Mouse (Mus musculus): ENCODE data around the gene Tas2r143. TPM values are rescaled to one million over a fixed set of nuclear protein-coding genes. Genes with fewer than 3 reads are reported as not detected.

Gene Tas2r143
- total RNA-seq, 2 experiments from 2014 or later, result 0.44 TPM; not detected in 1

DNA sequence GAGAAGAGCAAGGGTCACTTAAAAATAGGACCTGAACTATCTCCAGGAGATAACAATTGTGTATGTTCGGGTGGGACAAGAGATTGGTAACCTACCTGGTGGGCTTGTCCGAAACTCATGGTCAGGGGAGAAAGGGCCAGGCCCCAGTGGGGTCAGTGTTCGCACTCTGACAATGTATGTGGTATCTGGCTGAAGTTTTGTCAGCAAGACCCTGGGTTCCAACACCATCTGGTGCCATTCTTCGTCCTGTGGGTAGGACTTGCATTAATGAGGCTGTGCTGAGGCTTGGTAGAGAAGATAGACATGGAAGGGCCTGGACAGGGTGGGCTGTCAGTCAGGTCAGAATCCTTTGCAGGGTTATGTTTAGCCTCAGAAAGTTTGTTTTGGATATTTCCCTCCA lies 36.0 kb upstream of the Tas2r143 start:
- intact Hi-C loops (cut with DNase I; ENCODE audit: low total_unique reads), result no loop called here
- DNase-seq, result no peak

DNA sequence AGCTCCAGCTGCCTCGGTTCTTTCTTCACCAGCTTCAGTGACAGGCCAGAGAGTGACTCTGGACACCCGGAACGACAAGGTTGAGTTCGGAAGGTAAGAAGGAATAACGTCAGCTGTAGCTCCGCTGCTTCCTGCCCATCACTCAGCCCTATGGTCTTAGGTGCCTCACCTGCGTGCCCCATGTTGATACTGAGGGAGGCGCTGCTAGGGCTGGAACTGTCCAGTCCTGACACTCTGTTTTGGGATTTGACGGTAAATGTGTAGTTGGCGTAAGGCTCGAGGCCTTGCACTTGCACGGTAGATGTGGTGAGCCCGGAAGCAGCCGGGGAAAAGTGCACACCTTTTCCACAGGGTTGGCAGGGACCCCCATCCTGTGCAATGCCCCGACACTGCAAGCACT lies 35.4 kb upstream of the Tas2r143 start:
- DNase-seq, result no peak
- intact Hi-C loops (cut with DNase I; ENCODE audit: low total_unique reads), result no loop called here

DNA sequence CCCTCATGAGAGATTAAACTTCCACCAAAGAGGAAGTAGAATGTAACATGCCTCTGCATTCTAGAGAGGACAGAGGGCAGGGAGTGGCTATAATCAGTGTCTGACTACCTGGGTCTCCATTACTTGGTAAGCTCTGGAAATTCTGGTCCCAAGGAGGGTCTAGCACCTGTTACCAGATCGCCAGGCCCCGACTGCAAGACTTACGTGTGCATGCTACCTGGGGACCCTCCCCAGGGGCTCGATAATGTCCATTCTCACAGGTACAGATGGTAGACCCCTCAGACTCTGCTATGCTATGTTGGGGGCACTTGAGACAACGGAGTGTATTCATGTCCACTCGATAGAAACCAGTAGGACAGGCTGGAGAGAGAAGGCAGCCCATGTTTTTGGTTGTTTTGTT lies 34.8 kb upstream of the Tas2r143 start:
- intact Hi-C loops (cut with DNase I; ENCODE audit: low total_unique reads), result no loop called here
- DNase-seq, result no peak

DNA sequence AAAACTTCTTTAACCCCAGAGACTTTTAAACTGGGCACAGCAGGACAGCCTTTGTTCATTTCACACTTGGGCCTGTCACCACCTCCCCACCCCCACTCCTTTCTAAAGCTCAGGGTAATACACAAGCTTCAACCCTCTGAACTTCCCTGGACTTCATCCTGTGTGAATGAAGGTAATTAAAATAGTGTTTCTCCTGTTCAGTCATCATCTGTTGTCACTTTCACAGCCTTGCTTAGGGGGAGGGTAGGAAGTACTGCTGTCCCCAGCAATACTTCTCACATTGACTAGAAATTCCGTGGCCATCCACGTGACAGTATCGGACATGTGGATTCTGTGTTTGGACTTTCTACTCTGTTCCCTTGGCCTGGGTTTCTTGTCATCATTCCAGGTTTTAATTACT lies 30.2 kb upstream of the Tas2r143 start:
- intact Hi-C loops (cut with DNase I; ENCODE audit: low total_unique reads), result no loop called here
- no peak for DNase-seq

DNA sequence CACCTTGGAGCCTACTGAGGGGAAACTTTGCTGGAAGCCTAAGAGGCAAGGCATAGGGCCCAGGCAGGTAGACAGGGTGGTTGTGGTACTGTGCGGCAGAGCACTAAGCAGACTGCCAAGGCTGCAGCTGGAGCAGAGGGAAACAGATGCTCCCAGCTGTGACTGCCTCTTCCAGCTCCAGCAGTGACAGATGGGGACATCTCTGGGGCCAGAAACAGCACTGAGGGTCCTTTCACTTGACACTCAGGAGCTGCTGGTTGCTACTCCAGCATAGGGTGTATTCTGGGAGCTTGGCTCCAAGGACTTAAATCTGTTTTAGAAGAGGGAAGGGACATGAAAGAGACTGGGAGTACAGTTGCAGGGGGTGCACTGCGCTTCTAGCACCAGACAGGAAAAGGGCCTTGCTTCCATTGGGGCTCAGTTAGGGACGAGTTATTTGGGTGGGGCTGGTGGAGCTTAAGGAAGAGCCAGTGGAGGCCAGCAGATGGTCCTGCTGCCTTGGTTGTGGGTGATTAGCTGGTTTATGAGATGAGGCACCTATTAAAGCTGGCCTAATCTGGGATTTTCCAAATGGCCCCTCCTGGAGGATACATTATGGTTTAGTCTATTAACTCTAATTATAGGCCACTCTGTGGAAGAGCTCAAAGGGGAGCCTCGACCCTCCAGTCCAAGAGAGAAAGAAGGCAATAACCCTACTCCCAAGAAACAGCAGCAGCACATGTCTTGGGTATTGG lies 29.2 kb upstream of the Tas2r143 start:
- no peak for DNase-seq
- intact Hi-C loops (cut with DNase I; ENCODE audit: low total_unique reads), result no loop called here

DNA sequence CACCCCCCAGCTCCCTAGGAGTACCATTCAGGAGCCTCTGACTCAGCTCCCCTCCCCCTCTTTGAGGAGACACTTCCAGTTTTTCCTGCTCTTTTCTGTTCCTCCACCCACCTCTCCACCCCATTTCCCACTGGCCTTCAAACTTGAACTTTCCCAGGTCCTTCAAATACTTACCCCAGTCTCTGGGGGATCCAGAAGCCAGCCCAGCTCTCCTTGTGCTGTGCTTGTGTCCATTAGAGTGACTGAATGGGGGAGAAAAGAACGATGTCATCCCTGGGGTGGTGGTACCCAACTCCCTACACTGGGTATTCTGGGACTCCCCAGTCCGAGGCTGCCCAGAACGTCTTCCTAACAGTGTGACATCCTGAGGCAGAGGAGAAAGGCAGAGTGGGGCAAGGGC lies 28.0 kb upstream of the Tas2r143 start:
- intact Hi-C loops (cut with DNase I; ENCODE audit: low total_unique reads), result no loop called here

DNA sequence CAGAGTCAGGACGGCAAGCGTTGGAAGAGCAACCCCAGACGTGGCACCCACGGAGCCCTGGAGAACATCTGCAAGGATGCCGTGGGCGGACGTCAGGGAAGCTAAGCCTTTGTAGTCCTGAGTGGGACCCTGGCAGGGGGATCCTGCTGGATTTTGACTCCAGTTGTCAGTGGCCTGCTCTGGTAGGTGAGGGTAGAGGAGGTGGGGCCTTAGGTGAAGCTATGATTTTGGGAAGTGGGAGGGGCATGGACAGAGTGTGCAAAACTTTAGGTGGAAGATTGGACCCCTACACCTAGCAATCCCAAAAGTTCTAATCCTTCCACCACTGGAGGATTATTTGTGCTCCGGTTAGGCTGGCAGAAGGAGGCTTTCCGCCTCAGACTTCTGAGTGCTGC lies 27.6 kb upstream of the Tas2r143 start:
- intact Hi-C loops (cut with DNase I; ENCODE audit: low total_unique reads), result no loop called here
- DNase-seq, result no peak

More for the DNA sequence above, 28.0 kb upstream of the Tas2r143 start:
- DNase-seq, result no peak

DNA sequence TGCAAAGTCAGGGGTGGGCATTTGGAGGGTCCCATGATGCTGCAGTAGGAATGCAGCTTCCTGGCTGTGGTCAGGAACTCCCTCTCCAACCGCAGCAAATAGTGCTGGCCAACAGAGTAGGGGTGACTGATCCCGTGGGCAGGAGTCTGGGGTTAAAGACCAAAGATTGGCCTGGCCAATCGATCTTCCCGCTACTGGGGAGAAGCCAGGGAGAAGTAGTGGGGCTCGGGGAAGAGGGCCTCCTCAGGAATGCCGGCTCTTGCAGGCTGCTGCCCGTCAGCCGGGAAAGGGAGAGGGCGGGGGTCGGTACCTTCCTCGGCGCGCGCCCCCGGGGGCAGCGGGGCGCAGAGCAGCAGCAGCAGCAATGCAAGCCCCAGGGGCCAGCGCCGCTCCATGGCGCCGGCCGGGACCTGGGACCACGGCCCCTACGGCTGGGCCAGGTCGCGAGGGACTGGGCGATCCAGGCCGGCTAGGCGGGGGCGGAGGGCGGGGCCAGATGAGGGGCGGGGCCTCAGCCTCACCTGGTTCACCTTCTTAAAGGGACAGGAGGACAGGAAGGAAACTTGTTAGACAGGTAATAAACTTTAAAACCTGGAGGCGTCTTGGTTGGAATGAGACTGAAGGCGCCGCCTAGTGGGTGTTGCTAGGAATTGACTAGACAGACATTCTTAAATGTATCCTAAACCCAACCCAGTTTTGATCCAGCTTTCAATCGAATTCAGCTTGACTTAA lies 27.1 kb upstream of the Tas2r143 start, which contains the start of gene Epha1:
Epha1 (minus strand) TSS at position 453 of the 732 bp plus-strand sequence.
- intact Hi-C loops (cut with DNase I; ENCODE audit: low total_unique reads), result no loop called here
- peak; percentile 48 for DNase-seq

DNA sequence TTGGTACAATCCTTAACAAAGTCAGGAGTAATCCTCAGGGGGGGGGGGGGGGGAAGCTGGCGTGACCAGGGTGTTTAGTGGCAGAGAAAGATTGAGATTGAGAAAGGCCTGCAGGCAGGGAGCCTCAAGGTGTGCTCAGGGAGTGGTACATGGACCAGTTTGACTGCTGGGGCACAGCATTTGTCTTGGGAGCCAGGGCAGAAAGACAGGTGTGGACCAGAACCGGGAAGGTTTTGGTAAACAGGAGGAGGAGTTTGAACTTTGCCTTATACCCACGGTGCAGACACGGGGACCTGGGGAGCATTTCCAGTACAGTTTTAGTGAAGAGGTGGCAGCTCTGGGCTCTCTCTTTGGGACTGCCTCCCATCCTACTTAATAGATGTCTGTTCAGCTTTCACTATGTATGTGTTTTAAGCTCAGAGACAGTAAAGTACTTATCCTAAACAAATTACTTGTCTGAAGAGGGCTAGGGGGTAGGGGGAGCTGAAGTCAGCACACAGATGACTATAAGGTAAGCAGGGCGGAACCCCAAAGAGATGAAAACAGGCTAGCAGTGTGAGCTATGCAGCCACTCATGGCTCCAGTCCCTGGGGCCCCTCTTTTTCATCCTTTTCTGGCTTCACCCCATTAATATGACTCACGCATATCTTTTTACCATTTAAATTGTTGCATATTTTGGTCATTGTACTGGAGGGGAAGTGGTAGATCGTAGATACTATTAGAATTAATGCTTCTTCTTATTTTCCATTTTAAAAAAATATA lies 26.2 kb upstream of the Tas2r143 start:
- no peak for DNase-seq
- intact Hi-C loops (cut with DNase I; ENCODE audit: low total_unique reads), result no loop called here

DNA sequence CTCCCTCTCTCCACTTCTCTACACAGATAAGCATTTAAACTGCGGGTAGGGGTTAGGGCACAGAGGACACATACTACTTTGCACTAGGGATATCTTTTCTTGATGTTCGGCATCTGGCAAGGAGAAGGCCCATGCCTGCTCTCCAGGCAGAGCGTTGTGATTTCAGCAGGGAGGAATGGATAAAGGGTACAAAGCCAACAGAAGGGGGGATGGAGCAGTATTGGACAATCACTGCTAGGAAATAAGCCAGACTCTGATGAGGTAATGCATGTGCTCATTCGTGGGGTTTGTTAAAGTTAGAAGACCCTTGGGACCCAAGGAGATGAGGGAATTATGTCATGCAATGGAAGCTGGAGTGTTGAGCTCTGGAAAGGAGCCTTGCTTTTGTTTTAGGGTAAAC lies 25.3 kb upstream of the Tas2r143 start:
- no peak for DNase-seq
- intact Hi-C loops (cut with DNase I; ENCODE audit: low total_unique reads), result no loop called here

DNA sequence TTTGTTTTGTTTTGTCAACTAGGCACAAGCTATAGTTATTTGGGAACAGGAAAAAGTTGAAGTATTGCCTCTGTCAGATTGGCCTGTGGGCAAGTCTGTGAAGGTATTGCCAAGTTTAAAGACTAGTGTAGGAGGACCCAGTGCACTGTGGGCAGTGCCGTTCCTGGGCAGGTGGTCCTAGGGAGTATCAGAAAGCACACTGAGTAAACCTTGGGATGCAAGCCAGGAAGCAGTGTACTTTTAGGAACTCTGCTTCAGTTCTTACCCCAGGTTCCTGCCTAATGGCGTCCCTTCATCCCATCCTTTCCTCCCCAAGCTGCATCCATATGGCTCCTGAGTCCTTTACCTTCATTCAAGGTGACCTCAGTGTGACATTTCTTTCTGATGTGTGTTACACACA lies 24.9 kb upstream of the Tas2r143 start:
- no peak for DNase-seq
- intact Hi-C loops (cut with DNase I; ENCODE audit: low total_unique reads), result no loop called here

DNA sequence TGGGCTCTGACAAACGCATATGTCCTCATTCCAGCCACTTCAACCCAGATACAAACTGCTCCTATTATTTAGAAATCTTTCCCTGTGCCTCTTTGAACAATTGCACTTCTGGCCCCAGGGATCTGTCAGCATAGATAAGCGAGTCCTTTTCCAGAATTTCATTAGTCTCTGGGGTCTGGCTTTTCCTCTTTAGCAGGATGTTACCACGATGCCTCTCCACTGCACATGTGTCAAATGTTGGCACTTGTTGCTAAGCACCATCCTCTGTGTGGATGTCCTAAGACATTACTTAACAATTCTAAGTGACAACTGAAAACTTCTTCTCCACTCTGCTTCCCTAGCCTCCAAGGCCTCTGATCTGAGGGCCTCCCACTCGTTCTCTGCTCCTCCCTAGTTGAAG lies 24.0 kb upstream of the Tas2r143 start:
- intact Hi-C loops (cut with DNase I; ENCODE audit: low total_unique reads), result no loop called here
- no peak for DNase-seq

DNA sequence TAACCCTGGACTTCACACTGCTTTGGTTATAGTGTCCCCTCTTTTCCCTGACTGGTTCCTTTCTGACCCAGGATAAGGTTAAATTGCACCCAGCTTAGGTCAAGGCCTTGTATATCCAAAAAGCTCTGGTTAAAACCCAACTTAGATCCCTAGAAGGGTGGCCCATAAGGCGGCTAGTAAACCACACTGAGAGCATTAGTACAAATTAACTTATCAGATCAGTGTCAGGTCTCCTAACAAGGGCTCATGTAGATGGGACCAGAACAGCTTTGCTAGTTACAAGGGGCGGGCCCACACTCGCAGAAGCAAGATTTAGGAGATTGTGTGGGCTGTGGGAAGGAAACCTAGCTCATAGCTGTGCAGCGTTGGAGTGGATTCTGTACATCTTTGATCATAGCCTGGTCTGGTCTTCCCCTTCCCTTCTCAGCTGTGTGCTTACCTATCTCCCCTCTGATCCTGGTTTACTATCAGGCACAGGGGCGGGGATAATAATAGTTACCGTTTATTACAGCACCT lies 23.5 kb upstream of the Tas2r143 start:
- intact Hi-C loops (cut with DNase I; ENCODE audit: low total_unique reads), result no loop called here
- DNase-seq, result no peak

DNA sequence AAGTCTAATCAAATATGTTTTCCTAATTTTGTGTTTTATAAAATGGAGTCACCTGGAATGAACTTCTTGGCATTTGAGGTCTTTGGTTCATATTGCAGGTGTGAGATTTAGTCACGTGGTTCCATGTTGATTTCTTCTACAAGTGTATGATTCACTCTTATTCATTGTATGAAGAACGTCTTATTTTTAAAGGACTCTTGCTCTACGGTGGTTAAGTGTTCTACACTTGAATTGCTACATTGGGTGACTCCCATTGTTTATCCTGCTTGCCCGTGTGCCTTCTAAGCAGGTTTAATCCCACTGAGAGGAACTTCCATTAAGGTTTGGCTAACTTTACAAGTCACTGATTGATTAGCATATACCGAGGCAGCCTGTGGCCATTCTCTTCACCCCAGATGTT lies 22.8 kb upstream of the Tas2r143 start:
- no peak for DNase-seq
- intact Hi-C loops (cut with DNase I; ENCODE audit: low total_unique reads), result no loop called here

DNA sequence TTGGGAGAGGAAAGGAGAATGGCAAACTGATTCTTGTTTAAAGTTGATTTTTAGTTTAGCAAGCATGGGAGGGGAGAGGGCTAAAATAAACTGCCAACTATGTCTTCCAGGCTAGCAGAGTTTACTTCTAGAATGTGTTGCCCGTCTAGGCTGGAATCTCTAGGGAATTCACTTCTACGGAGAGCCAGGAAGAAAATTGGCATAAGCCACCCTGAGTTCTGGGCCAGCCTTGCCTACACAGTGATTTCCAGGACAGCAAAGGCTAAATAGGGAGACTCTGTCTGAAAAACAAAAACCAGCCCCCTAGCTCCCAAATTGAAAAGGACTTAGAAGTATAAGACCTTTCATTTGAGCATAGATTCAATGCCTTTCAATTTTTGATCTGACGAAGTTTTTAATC lies 20.5 kb upstream of the Tas2r143 start:
- DNase-seq, result no peak
- intact Hi-C loops (cut with DNase I; ENCODE audit: low total_unique reads), result no loop called here

DNA sequence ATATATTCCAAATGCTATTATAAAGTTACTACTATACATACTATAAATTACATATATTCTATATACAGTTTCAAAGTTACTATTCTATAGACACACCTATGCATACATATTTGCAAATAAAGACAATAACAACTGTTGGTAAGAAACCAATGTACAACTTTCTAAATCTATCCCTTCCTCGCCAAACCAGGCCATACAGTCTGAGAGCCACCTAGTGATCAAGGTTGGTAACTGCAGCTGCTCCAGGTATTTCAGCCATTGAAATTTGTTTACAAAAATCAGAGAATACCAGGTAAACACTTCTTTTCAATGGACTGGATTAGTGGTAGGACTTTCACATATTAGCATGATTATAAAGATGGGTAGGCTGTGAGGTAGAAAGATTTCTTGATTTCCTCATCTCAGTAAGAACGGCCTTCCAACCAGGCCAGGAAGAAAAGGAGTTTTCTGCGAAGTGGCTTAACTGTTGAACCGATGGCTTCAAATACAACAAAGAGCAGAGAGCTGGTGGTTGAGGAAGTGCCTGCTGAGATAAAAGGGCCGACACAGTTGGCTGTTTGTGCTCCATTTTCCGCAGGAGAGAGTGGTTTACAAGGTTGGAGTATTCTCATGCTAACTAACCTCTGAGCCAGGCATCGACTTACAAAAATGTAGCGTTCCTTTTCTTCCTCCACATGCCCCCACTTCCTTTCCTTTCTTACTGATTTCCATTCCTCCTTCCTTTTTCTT lies 19.5 kb upstream of the Tas2r143 start:
- intact Hi-C loops (cut with DNase I; ENCODE audit: low total_unique reads), result loop anchor here (5.0 kb wide), 1 partner anchor 33 kb away; the partner anchor contains the start of gene Zyx
- DNase-seq, result no peak

DNA sequence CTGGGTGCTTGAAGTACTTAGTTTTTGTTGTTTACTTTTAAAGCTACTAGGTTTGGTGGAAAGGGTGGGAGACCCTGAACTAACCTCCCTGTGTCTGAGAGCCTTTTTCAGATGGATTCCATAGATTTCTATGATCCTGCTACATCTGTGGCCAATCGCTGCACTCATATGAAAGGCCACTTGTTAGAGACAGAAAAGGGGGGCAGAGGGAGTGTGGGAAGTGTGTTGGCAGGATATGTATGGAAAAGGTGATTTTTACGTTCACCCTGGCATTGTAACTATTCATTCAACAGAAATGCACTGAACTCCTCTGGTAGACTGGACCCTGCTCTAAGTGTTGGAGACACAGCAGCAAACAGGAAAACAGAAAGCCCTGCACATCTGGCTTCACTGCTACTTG lies 18.8 kb upstream of the Tas2r143 start:
- intact Hi-C loops (cut with DNase I; ENCODE audit: low total_unique reads), result loop anchor here (5.0 kb wide), 1 partner anchor 34 kb away; the partner anchor contains the start of gene Zyx
- no peak for DNase-seq

DNA sequence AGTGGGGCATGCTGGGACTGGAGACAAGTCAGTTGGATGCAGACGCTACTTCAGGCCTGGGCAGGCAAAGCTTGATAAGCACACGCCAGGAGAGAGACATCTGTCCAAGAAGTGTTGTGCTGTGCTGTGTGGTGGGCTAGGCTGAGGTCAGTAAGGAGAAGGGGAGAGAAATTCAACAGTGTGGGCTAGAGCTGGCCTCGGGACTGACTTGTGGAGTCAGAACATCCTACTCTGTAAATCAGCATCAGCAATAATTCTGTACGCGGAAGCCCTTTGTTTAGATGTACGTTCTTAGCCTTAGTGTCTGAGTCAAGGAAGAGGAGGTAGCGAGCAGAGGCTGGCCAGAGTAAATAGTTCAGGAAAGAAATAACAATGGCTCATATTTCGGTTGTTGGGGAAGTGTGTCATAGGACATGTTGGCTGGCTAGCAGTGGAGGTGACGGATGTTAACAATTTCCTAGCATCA lies 18.1 kb upstream of the Tas2r143 start:
- intact Hi-C loops (cut with DNase I; ENCODE audit: low total_unique reads), result loop anchor here (5.0 kb wide), 1 partner anchor 35 kb away; the partner anchor contains the start of gene Zyx

DNA sequence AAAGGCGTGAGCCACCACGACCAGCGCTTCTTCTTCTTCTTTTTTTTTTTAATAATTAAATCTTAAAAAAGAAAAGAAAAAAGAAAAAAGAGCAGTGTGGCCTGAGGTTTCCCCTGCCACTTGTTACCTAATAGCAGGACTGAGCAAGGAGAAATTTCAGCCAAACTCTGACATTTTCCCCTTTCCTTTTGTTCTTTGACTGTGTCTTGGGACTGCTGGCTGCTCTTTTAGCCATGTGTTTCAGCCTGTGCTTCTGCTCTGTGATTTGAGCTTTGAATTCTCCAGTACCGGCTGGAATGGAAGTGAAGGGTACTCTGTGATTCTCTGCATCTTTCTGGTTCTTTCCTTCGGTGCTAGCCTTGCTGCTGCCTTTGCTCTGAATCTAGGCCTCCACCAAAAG lies 16.7 kb upstream of the Tas2r143 start:
- no peak for DNase-seq
- intact Hi-C loops (cut with DNase I; ENCODE audit: low total_unique reads), result loop anchor here (5.0 kb wide), 1 partner anchor 36 kb away; the partner anchor contains the start of gene Zyx

More for the DNA sequence above, 18.1 kb upstream of the Tas2r143 start:
- DNase-seq, result no peak
